In the genomic region with DNA sequence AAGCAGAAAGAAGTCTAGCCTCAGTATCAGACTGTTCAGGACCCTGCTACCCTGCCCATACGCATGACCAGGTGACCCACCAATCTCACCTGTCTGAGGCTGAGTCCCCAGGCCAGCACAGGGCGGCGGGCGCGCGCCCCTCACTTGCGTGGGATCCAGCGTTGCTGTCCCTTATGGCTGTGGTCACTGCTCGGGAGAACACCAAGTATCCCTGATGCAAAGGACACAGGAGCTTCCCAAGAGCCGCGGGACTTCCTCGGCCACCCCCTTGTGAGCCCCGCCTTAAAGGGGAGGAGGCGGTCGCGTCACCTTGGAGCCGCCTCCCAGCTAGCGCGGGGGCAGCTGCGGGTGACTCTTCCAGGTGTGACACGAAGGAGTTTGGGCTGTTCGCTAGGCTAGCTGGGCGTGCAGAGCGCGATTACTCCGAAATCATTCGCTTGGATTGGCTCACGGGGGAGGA, we compare ENCODE assay signal across 8 mouse cellular contexts. TPM values are rescaled to one million over a fixed set of nuclear protein-coding genes. Genes with fewer than 3 reads are reported as not detected.
DNase-seq lines count a peak whose midpoint lies in the region.

Mctp2 (minus strand) TSS at position 227 of the 460 bp plus-strand sequence.

- DNase-seq in layer of hippocampus, adult 11-12 months (ENCODE audit: low spot score) = peak; percentile 7
- no peak for DNase-seq in layer of hippocampus, adult 18-20 months (ENCODE audit: low spot score in 2 of 2)
- DNase-seq in fat pad, adult 2 months (ENCODE audit: extremely low read depth, low read depth, low spot score) = peak; percentile 74
- DNase-seq in heart, postnatal 10 days = peak; percentile 36 to 39
- DNase-seq in kidney, postnatal 36 days = peak; percentile 67 to 80
- peak; percentile 85 for DNase-seq in lung, postnatal 10 days
- DNase-seq in ovary, postnatal 36 days (ENCODE audit: low spot score) = peak; percentile 65
- peak; percentile 86 for DNase-seq in thymus, postnatal 14 days

- intact Hi-C loops in heart, postnatal 10 days (cut with DNase I) = no loop called here

RNA-seq across cellular contexts. Expression of gene Mctp2, which starts in this region (rescaled TPM):
- 1 to 10 TPM; 1.5 to 2.0 TPM for total RNA-seq in layer of hippocampus, adult 18-20 months (2021)
- under 1 TPM; 0.26 to 0.42 TPM for total RNA-seq in heart, postnatal 10 days (2021)

Comparison
In these comparisons a context has a peak if more than half of its experiments do, and no peak if none do; other contexts are left out.
1. DNase-seq: peak in layer of hippocampus, adult 11-12 months (single experiment), fat pad, adult 2 months (single experiment), kidney, postnatal 36 days (2 of 2), lung, postnatal 10 days (single experiment), ovary, postnatal 36 days (single experiment) and thymus, postnatal 14 days (single experiment); none in layer of hippocampus, adult 18-20 months (0 of 2).
2. Peak in DNase-seq in heart, postnatal 10 days; RNA of the gene not detected or under 1 TPM.